Comparison of ENCODE assay signal across 12 mouse cellular contexts in genomic region chr11:45274446-45275119, GRCm38 (mm10).
DNase-seq lines count a peak whose midpoint lies in the region; ATAC-seq and TF ChIP-seq lines count a peak whose summit lies in the region.
"Had no signal": no experiment of that assay in that cellular context is flagged by ENCODE, and none has a peak within 500 bp of the region (broad histone marks: within the 10 kb centered on the region; RNA-seq: fewer than 3 reads in every experiment).

No protein-coding gene starts in this region.

- no peaks in the 10 kb centered on the region for H3K36me3 ChIP-seq in C2C12 (ENCODE audit: control insufficient read depth, insufficient read depth)
- H3K36me3 ChIP-seq in hindbrain, embryonic 15.5 days: no peaks in the 10 kb centered on the region
- no peaks in the 10 kb centered on the region for H3K36me3 ChIP-seq in kidney, embryonic 14.5 days (ENCODE audit: control insufficient read depth, insufficient read depth, low read length)
- H3K36me3 ChIP-seq: forebrain, embryonic 10.5 days; liver, embryonic 15.5 days; midbrain, embryonic 15.5 days had no signal

- H3K27ac ChIP-seq in hindbrain, embryonic 15.5 days (replicated peaks): 0 out of 2 replicates have a peak overlapping the region, but pooled peaks have one; percentile 31
- no peak overlapping the region for H3K27ac ChIP-seq in kidney, embryonic 14.5 days (ENCODE audit: low read depth, low read length)
- H3K27ac ChIP-seq: forebrain, embryonic 10.5 days; liver, embryonic 15.5 days; midbrain, embryonic 15.5 days had no signal

- no peak for TF ChIP-seq CTCF in C2C12 (IDR thresholded peaks at IDR 0.05; ENCODE audit: control insufficient read depth, insufficient read depth, insufficient read length)

- 70% methylated on average over 10 of the region's 10 CpGs for WGBS in hindbrain, embryonic 15.5 days
- 69% methylated on average over 10 of the region's 10 CpGs for WGBS in kidney, embryonic 14.5 days

- ATAC-seq in hindbrain, embryonic 15.5 days (ENCODE audit: low FRiP score, low read depth): peak; percentile 27; the same call in 1 of the 2 replicates
- ATAC-seq in kidney, embryonic 14.5 days (ENCODE audit: low FRiP score, low TSS enrichment): no peak
- ATAC-seq: midbrain, embryonic 15.5 days had no signal

- no peaks in the 10 kb centered on the region for H3K27me3 ChIP-seq in C2C12 (ENCODE audit: control insufficient read depth, insufficient read depth, insufficient read length)
- no peaks in the 10 kb centered on the region for H3K27me3 ChIP-seq in hindbrain, embryonic 15.5 days
- no peaks in the 10 kb centered on the region for H3K27me3 ChIP-seq in kidney, embryonic 14.5 days (ENCODE audit: control insufficient read depth, insufficient read depth, low read length)
- H3K27me3 ChIP-seq: liver, embryonic 15.5 days; midbrain, embryonic 15.5 days had no signal

- H3ac ChIP-seq in C2C12 (ENCODE audit: control insufficient read depth, insufficient read length, low read depth): peak overlapping the region; percentile 35

- no peak overlapping the region for H3K4me3 ChIP-seq in C2C12 (ENCODE audit: insufficient read depth, poor library complexity, severe bottlenecking)
- H3K4me3 ChIP-seq in hindbrain, embryonic 15.5 days: no peak overlapping the region
- no peak overlapping the region for H3K4me3 ChIP-seq in kidney, embryonic 14.5 days (ENCODE audit: low read length)
- H3K4me3 ChIP-seq: forebrain, embryonic 10.5 days; liver, embryonic 15.5 days; midbrain, embryonic 15.5 days had no signal

- H3K4me1 ChIP-seq in hindbrain, embryonic 15.5 days (replicated peaks): 0 out of 2 replicates have a peak, but pooled peaks cover 7% of the 10 kb centered on the region
- H3K4me1 ChIP-seq in kidney, embryonic 14.5 days (ENCODE audit: control insufficient read depth, insufficient read depth, low read length): no peaks in the 10 kb centered on the region
- H3K4me1 ChIP-seq: forebrain, embryonic 10.5 days; liver, embryonic 15.5 days; midbrain, embryonic 15.5 days had no signal

- intact Hi-C loops in left cerebral cortex, postnatal 10 days (cut with DNase I): no loop called here

- peak; percentile 94 for DNase-seq in heart, adult 11 months
- no peak for DNase-seq in heart, adult 8-10 months (ENCODE audit: low spot score)
- DNase-seq in cerebellum, postnatal 14 days: peak; percentile 71
- no peak for DNase-seq in left cerebral cortex, postnatal 10 days (ENCODE audit: extremely low spot score in 1 of 2, low spot score in 2 of 2)
- DNase-seq in left cerebral cortex, adult 11 months (ENCODE audit: low spot score): no peak
- DNase-seq: B cell, adult 2 months had no signal

- no peaks in the 10 kb centered on the region for H3K79me3 ChIP-seq in C2C12 (ENCODE audit: low read depth)

- no peaks in the 10 kb centered on the region for H3K79me2 ChIP-seq in C2C12 (ENCODE audit: control insufficient read depth, insufficient read depth)

- no peak overlapping the region for H3K9ac ChIP-seq in hindbrain, embryonic 15.5 days
- no peak overlapping the region for H3K9ac ChIP-seq in kidney, embryonic 14.5 days (ENCODE audit: low read depth, low read length)
- H3K9ac ChIP-seq: liver, embryonic 15.5 days; midbrain, embryonic 15.5 days had no signal

- H3K4me2 ChIP-seq in hindbrain, embryonic 15.5 days: no peak overlapping the region
- H3K4me2 ChIP-seq in kidney, embryonic 14.5 days (replicated peaks; ENCODE audit: low read depth, low read length): no peak overlapping the region
- H3K4me2 ChIP-seq: liver, embryonic 15.5 days; midbrain, embryonic 15.5 days had no signal

- no peaks in the 10 kb centered on the region for H3K9me3 ChIP-seq in hindbrain, embryonic 15.5 days
- H3K9me3 ChIP-seq in kidney, embryonic 14.5 days (ENCODE audit: control insufficient read depth, low read length): no peaks in the 10 kb centered on the region
- H3K9me3 ChIP-seq: forebrain, embryonic 10.5 days; liver, embryonic 15.5 days; midbrain, embryonic 15.5 days had no signal

TF ChIP-seq in C2C12, 6 proteins besides CTCF, POLR2A, EP300 and RAD21:
- TF ChIP-seq MYOD1 (IDR thresholded peaks at IDR 0.05; ENCODE audit: control insufficient read depth, insufficient read length, low read depth): peak; percentile 55
- TF ChIP-seq CEBPB (IDR thresholded peaks at IDR 0.05; ENCODE audit: low read depth): no peak

Comparison
In these comparisons a context has a peak if more than half of its experiments do, and no peak if none do; other contexts are left out.
1. DNase-seq: peak in heart, adult 11 months (single experiment) and cerebellum, postnatal 14 days (2 of 2); none in heart, adult 8-10 months (single experiment), left cerebral cortex, postnatal 10 days (0 of 2) and left cerebral cortex, adult 11 months (single experiment).